Mouse (Mus musculus): ENCODE results near the gene Ndufs7.

DNA sequence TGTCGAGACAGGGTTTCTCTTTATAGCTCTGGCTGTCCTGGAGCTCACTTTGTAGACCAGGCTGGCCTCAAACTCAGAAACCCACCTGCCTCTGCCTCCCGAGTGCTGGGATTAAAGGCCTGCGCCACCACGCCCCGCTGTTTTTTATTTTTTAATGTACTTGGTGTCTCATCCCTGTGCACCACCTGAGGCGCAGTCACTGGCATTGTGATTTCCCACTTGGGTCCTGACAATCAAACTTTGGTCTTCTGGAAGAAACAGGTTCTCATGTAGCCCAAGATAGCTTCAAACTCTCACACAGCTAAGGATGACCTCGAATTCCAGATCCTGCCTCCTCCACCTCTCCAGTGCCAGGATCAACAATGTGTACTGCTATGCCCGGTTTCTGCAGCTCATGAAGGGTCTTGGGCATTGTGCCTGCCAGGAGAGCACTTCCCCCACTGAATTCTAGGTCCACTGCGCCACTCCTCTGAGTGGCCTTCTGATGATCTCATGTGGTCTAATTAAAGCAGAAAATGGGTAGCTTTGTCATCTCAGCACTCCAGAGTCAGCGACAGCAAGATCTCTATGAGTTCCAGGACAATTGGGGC, 13.9 kb downstream of the Ndufs7 start:
- TF ChIP-seq CTCF (IDR thresholded peaks at IDR 0.05; ENCODE audit: control insufficient read depth, insufficient read depth, low read length) (no peak), POLR2A (IDR thresholded peaks at IDR 0.05; ENCODE audit: borderline replicate concordance, control insufficient read depth, low read depth, low read length) (no peak)

Data from bone marrow, adult 2 months (tissue).